Mouse (Mus musculus) brain, embryonic 14.5 days (tissue): ENCODE results near the gene Pomp. TPM values are rescaled to one million over a fixed set of nuclear protein-coding genes. Genes with fewer than 3 reads are reported as not detected.
"Not testable (repeated sequence)": the region's sequence is repeated elsewhere in the genome, so short reads cannot be mapped to it uniquely, and the experiment has no call there.

ENCODE experiments used
- DNase-seq: peaks from one replicate; pipeline ENCODE4 v3.0.0-alpha.2; 2011; ENCODE audit warnings: low read depth
- CTCF ChIP-seq: fragments of 200-500 bp; IDR thresholded peaks from 2 replicates; pipeline ENCODE4 v1.5.1; 2012; ENCODE audit warnings: inconsistent platforms, mild to moderate bottlenecking, moderate library complexity, borderline replicate concordance; ENCODE audit not compliant: insufficient read depth, insufficient read length; ENCODE audit errors: extremely low read depth
- POLR2A ChIP-seq: fragments of 200-500 bp; IDR thresholded peaks from 2 replicates; pipeline ENCODE4 v1.6.1; 2012; ENCODE audit warnings: mild to moderate bottlenecking, inconsistent platforms, borderline replicate concordance; ENCODE audit not compliant: poor library complexity, insufficient read depth, insufficient read length, severe bottlenecking; ENCODE audit errors: extremely low read depth
- polyA plus RNA-seq: library from polyadenylated mRNA; depleted of rRNA; stranded (reverse); fragments of >200 nt; gene quantifications from 2 replicates; pipeline ENCODE4 v1.2.3, GENCODE M21; 2012

Pomp gene
- polyA plus RNA-seq, 1 experiment, result 227 TPM

- DNase-seq, result no peak
- TF ChIP-seq CTCF (no peak), POLR2A (no peak)
Observed at GRCm38 (mm10) chr5:147892735-147893134, 32.5 kb downstream of the Pomp start.

- peak; percentile 24 for DNase-seq
Observed at GRCm38 (mm10) chr5:147893143-147893542, 32.9 kb downstream of the Pomp start.

GRCm38 (mm10) chr5:147893766-147894454, 33.6 kb downstream of the Pomp start:
- peak; percentile 12 for DNase-seq
- TF ChIP-seq CTCF (no peak), POLR2A (no peak)

More at GRCm38 (mm10) chr5:147893143-147893542, 32.9 kb downstream of the Pomp start:
- TF ChIP-seq CTCF, result no peak
- TF ChIP-seq POLR2A, result no peak

- peak; percentile 97 for DNase-seq
Observed at GRCm38 (mm10) chr5:147894455-147895076, 34.3 kb downstream of the Pomp start, which contains the start of gene Slc46a3. Gene Slc46a3, minus strand, starts transcription at chr5:147894815.

GRCm38 (mm10) chr5:147895436-147896198, 35.4 kb downstream of the Pomp start:
- TF ChIP-seq CTCF (no peak), POLR2A (no peak)
- peak; percentile 28 for DNase-seq

More at GRCm38 (mm10) chr5:147894455-147895076, 34.3 kb downstream of the Pomp start, which contains the start of gene Slc46a3:
- TF ChIP-seq POLR2A (no peak), CTCF (peak; percentile 45; the same call in 1 of the 2 replicates)

GRCm38 (mm10) chr5:147896501-147896900, 36.2 kb downstream of the Pomp start:
- DNase-seq, result not testable (repeated sequence)

- DNase-seq, result no peak
- TF ChIP-seq CTCF (no peak), POLR2A (no peak)
Observed at GRCm38 (mm10) chr5:147898254-147898653, 38.0 kb downstream of the Pomp start.

GRCm38 (mm10) chr5:147898968-147899549, 38.8 kb downstream of the Pomp start:
- no peak for DNase-seq
- TF ChIP-seq CTCF (no peak), POLR2A (no peak)

- DNase-seq, result no peak
- TF ChIP-seq POLR2A (no peak), CTCF (no peak)
Observed at GRCm38 (mm10) chr5:147902008-147902757, 41.9 kb downstream of the Pomp start.

- TF ChIP-seq POLR2A, result no peak
- no peak for DNase-seq
Observed at GRCm38 (mm10) chr5:147903166-147903565, 42.9 kb downstream of the Pomp start.

- TF ChIP-seq POLR2A (no peak), CTCF (peak; percentile 34; the same call in 1 of the 2 replicates)
- no peak for DNase-seq
Observed at GRCm38 (mm10) chr5:147907144-147907543, 46.9 kb downstream of the Pomp start.

GRCm38 (mm10) chr5:147907851-147908250, 47.6 kb downstream of the Pomp start:
- TF ChIP-seq POLR2A (no peak), CTCF (no peak)
- DNase-seq, result no peak
